Mouse (Mus musculus) CH12.LX (cell line): ENCODE measurements around the gene 4933428G20Rik.

Experiments
- CTCF ChIP-seq, 2 experiments: IDR thresholded peaks in 1 of 2; conservative IDR thresholded peaks in 1 of 2; 2 replicates each; pipeline ENCODE4 v1.5.1; 2011 to 2012; ENCODE audit warnings: low read depth in 2 of 2, low read length in 2 of 2, improper control_type of control experiment in 1 of 2, inconsistent platforms in 1 of 2, mild to moderate bottlenecking in 1 of 2, moderate library complexity in 1 of 2
- EP300 ChIP-seq: IDR thresholded peaks from 2 replicates; pipeline ENCODE4 v1.6.1; 2011; ENCODE audit warnings: low read length, improper control_type of control experiment
- HCFC1 ChIP-seq: IDR thresholded peaks from 2 replicates; pipeline ENCODE4 v1.6.1; 2012; ENCODE audit warnings: low read depth, mild to moderate bottlenecking, inconsistent platforms, low read length, improper control_type of control experiment
- JUND ChIP-seq: conservative IDR thresholded peaks from 2 replicates; pipeline ENCODE4 v1.6.1; 2011; ENCODE audit warnings: low read depth, low read length, improper control_type of control experiment
- USF2 ChIP-seq: conservative IDR thresholded peaks from 2 replicates; pipeline ENCODE4 v1.6.1; 2011; ENCODE audit warnings: low read depth, low read length, improper control_type of control experiment

DNA sequence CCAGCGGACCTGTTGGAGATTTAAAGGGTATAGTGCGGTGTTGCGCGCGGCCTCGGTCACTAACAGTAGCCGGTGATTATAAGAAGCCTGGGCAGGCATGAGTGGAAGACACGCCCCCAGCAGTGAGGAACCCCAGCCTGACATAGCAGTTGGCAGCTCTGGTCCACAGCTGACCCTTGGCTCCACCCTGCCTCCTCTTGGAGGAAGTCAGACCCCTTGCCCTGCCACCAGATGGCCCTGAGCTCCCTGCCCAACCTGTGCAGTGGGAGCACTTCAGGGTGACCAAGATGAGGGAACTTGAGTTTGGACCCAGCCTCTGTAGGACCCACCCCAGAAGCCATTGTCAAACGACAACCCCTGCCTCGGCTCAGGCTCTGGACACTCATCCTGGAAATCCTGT lies 8.5 kb downstream of the 4933428G20Rik start:
- TF ChIP-seq CTCF (conservative IDR thresholded peaks at IDR 0.05 in 1 of 2, IDR thresholded peaks at IDR 0.05 in 1 of 2; ENCODE audit: low read depth in 2 of 2, low read length in 2 of 2) (peak in 1 of 2 experiments; percentile 58; a peak in 2 of 4 replicates), HCFC1 (no peak), EP300 (no peak), JUND (no peak), USF2 (no peak)
